Mouse (Mus musculus) cerebellum, adult 9-10 months (tissue): Measurements from ENCODE around the gene Rtn1.
A peak's percentile ranks its signal among the peaks of the same experiment; 100 is the strongest.

ENCODE experiments used
- DNase-seq: peaks from one replicate; pipeline ENCODE4 v3.0.0; 2022

Rtn1 gene

DNA sequence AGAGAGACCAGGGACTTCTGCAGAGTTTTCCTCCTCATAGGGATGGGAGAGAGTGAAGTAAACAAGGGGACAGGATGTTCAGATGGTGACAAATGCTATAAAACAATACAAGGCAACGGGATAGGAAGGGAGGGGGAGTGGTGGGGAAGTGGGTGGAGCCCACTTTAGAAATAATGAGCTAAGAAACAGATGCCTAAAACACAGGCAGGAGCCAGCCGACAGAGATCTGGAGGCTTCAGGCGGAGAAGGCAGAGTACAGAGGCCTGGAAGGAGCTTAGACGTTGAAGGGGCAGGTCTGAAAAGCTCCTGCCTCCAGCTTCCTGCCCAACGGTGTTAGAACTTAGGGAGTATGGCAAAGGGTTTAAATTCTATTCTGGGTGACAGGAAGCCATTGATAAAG lies 195.3 kb downstream of the Rtn1 start:
- DNase-seq = no peak

DNA sequence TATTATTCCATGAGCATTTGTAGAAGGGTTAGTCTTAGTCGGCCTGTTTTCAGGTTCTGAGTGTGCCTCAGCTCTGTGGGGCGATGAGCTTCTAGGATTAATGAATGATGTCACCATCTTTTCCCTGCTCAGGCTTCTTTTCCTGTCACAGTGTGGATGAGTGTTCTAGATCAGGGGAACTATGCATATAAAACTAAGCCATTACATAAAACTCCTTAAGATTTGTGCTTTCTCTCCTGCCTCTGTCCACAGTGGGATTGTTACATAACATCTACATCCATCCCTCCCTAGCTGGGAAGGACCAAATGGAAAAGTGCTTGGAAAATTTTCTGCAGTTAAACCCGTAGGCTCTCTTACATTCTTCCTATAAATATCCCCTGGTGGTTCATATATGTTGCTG lies 208.0 kb downstream of the Rtn1 start:
- DNase-seq = no peak

DNA sequence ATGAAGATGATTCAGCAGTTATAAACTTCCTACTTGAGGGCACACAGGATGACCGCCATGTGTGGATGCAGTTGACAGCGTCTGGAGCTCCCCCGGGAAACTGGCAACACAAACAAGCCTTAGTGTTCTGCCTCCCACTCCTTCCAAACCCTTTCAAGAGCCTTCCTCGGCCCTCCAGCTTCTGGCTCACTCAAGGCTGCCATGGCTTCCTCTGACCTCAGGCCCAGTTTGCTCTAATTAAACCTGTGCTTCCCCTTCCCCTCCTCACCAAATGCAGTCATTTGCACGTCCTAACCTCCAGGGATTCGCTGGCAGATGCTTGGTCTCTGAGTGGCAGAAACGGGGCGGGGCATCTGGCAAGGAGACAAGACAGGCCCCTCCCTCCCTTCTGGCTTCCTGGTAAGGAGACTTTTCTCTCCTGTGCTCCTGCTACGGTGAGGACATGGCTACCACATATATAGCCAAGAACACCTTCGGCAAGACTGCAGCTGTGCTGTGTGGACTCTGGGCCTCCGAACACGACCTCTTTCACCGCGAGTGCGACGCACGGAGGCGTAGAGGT lies 210.8 kb downstream of the Rtn1 start:
- no peak for DNase-seq

DNA sequence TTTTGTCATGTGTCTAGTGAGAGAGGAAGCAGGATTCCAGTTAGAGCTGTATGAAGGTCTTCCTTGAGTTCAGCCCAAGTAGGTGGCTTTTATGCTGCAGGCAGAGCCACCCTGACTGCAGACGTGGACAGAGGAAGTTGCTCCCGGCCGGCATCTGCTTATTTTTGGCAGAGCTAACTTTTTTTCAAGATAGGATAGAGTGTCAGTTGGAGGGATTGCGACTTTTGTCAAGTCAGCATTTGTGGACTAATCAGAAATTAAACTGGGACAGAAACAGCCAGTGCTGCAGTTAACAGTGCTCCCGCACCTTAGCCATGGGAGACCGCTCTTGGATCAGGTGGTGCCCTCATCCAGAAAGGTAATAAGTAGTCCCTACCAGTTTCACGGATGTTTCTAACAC lies 211.4 kb downstream of the Rtn1 start:
- no peak for DNase-seq

DNA sequence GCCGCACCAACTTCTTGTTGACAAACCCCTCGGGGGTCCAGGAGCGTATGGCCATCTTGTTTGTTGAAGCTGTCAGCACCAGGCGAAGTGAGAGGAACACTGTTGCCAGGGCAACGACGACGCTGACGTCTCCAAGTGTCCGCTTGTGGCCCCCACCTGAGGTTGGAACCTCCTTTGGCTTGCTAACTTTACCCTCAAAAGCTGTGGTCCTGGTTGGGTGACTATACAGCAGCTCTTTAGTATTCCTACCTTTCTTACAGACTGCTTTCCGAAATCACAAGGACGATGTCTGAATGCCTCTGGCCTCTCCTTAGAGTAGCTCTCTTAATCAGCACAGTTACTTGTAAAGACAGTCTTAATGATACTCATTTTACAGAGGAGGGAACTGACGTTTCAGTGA lies 223.9 kb downstream of the Rtn1 start, which contains the start of gene Ccdc175:
Gene Ccdc175, minus strand, starts transcription at position 101 of the 400 bp plus-strand sequence.
- DNase-seq = no peak

DNA sequence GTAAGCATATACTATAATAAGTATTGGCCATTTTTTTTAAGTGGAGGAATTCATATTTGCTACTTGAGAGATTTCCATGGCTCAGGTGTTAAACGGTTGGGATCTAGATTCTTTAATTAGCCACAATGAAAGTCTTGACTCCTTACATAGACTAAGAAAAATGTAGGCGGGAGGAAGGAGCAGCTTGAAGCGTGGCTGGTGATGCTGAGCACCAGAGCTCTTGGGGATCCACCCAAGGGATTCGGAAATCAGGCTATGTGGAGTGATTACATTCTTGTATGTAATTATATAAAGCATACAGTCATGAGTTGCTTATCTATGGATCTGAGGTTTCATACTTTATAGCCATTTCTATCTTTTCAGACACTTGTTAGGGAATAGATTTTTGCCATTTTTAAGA lies 229.3 kb downstream of the Rtn1 start:
- DNase-seq = no peak

DNA sequence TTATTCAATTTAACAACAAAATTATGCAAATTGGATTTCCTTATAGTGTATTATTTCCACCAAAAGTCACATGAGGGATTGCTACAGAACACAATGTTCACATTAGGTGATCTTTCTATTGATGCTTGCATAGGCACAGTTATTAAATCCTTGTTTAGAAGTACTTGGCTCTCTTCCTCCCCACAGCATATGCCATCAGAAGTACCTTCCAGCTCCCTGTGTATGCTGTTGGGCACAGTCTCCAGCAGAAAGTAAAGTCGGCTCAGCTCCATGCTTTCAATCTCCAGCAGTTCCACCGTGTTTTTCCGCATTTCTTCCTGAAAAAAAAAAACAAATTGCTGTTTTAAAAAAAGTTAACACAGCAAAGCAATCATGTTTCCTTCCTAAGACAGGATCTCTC lies 230.5 kb downstream of the Rtn1 start:
- peak; percentile 63 for DNase-seq
